ENCODE assay signal across 9 mouse cellular contexts in the genomic region with DNA sequence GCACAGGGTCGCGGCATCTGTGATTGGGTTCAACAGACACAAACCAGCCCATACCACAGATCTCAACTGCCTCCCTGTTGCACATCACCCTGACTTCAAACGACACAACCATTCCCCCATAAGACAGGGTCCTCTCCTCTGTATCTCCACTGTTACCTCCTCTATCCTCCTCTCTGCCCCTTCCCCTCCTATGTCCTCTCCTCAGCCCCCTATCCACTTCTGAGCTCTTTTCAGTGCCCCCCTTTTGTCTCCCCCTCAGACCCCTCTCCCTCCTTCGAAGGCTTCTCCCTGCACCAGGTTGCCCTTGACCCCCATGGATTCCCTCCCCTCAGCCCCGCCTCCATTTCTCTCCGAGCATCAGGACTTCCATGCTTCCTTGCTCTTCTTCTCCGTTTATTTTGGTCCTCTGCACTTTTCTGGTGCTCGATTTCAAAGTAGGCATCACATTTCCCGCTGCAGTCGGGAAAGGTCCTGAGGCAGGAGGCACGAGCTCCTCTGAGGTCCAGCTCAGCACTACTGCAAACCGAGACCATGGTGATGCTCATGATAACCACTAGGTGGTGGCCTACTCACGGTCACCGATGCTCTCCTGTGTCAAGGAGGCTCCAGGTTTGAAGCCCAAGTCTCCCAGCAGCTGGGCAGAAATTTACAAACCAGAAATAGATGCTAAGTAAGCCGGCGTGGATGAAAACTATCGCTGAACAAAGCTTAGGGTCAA. TPM values are rescaled to one million over a fixed set of nuclear protein-coding genes. Genes with fewer than 3 reads are reported as not detected.
A peak's percentile ranks its signal among the peaks of the same experiment; 100 is the strongest.
DNase-seq lines count a peak whose midpoint lies in the region; ATAC-seq and TF ChIP-seq lines count a peak whose summit lies in the region.
"Had no signal": no experiment of that assay in that cellular context is flagged by ENCODE, and none has a peak within 500 bp of the region (broad histone marks: within the 10 kb centered on the region; RNA-seq: fewer than 3 reads in every experiment).

No protein-coding gene starts in this region.

- no peak overlapping the region for H3K27ac ChIP-seq in ES-Bruce4 (ENCODE audit: insufficient read depth, low read length)
- no peak overlapping the region for H3K27ac ChIP-seq in embryonic facial prominence, embryonic 10.5 days (replicated peaks)
- no peak overlapping the region for H3K27ac ChIP-seq in heart, embryonic 15.5 days
- H3K27ac ChIP-seq in kidney, embryonic 16.5 days (ENCODE audit: low read length) = no peak overlapping the region
- H3K27ac ChIP-seq in liver, embryonic 14.5 days = no peak overlapping the region
- no peak overlapping the region for H3K27ac ChIP-seq in neural tube, embryonic 11.5 days (ENCODE audit: low read depth, low read length)
- H3K27ac ChIP-seq: heart, embryonic 13.5 days had no signal

- no peak overlapping the region for H3K4me2 ChIP-seq in heart, embryonic 15.5 days
- H3K4me2 ChIP-seq in kidney, embryonic 16.5 days (replicated peaks; ENCODE audit: low read depth, low read length) = no peak overlapping the region
- H3K4me2 ChIP-seq in liver, embryonic 14.5 days (ENCODE audit: low read depth) = no peak overlapping the region
- no peak overlapping the region for H3K4me2 ChIP-seq in neural tube, embryonic 11.5 days (ENCODE audit: low read depth)
- H3K4me2 ChIP-seq: heart, embryonic 13.5 days had no signal

- H3K9me3 ChIP-seq in ES-Bruce4 (replicated peaks; ENCODE audit: control insufficient read depth, insufficient read depth, low read length, poor library complexity, severe bottlenecking) = no peaks in the 10 kb centered on the region
- no peaks in the 10 kb centered on the region for H3K9me3 ChIP-seq in embryonic facial prominence, embryonic 10.5 days
- no peaks in the 10 kb centered on the region for H3K9me3 ChIP-seq in heart, embryonic 15.5 days (replicated peaks)
- no peaks in the 10 kb centered on the region for H3K9me3 ChIP-seq in kidney, embryonic 16.5 days (ENCODE audit: low read length)
- H3K9me3 ChIP-seq in liver, embryonic 14.5 days (ENCODE audit: control insufficient read depth, low read length) = no peaks in the 10 kb centered on the region
- no peaks in the 10 kb centered on the region for H3K9me3 ChIP-seq in neural tube, embryonic 11.5 days (ENCODE audit: control insufficient read depth, low read length)
- H3K9me3 ChIP-seq: heart, embryonic 13.5 days had no signal

- peak; percentile 31 for DNase-seq in adrenal gland, adult 8-10 months
- DNase-seq in embryonic facial prominence, embryonic 10.5 days (ENCODE audit: low spot score) = peak; percentile 71
- DNase-seq in liver, embryonic 14.5 days (ENCODE audit: low read depth in 3 of 3, low spot score in 3 of 3) = peak; percentile 12 to 32 (median 20)
- peak; percentile 74 for DNase-seq in neural tube, embryonic 11.5 days (ENCODE audit: low spot score)
- DNase-seq in thymus, postnatal 14 days = peak; percentile 33

- WGBS in embryonic facial prominence, embryonic 10.5 days = 16% methylated on average over 17 of the region's 17 CpGs
- 15% methylated on average over 17 of the region's 17 CpGs for WGBS in heart, embryonic 15.5 days
- 15% methylated on average over 17 of the region's 17 CpGs for WGBS in kidney, embryonic 16.5 days
- 13% methylated on average over 17 of the region's 17 CpGs for WGBS in liver, embryonic 14.5 days (ENCODE audit: insufficient replicate concordance)
- WGBS in neural tube, embryonic 11.5 days = 18% methylated on average over 17 of the region's 17 CpGs

- no peaks in the 10 kb centered on the region for H3K27me3 ChIP-seq in ES-Bruce4 (ENCODE audit: control insufficient read depth, insufficient read depth, low read length, poor library complexity, severe bottlenecking)
- H3K27me3 ChIP-seq in embryonic facial prominence, embryonic 10.5 days (replicated peaks; ENCODE audit: low read depth, poor library complexity, severe bottlenecking) = peaks cover 35% of the 10 kb centered on the region
- peaks cover 22% of the 10 kb centered on the region for H3K27me3 ChIP-seq in heart, embryonic 15.5 days
- no peaks in the 10 kb centered on the region; the same call in 1 of the 2 replicates for H3K27me3 ChIP-seq in kidney, embryonic 16.5 days (ENCODE audit: insufficient read depth, low read length)
- H3K27me3 ChIP-seq in liver, embryonic 14.5 days (ENCODE audit: control insufficient read depth, insufficient read depth, low read length) = no peaks in the 10 kb centered on the region; the same call in 1 of the 2 replicates
- no peaks in the 10 kb centered on the region for H3K27me3 ChIP-seq in neural tube, embryonic 11.5 days (ENCODE audit: control insufficient read depth, insufficient read depth, low read length)

- no peaks in the 10 kb centered on the region for H3K36me3 ChIP-seq in ES-Bruce4 (ENCODE audit: control insufficient read depth, insufficient read depth, low read length, poor library complexity, severe bottlenecking)
- no peaks in the 10 kb centered on the region for H3K36me3 ChIP-seq in embryonic facial prominence, embryonic 10.5 days (replicated peaks)
- H3K36me3 ChIP-seq in heart, embryonic 15.5 days = no peaks in the 10 kb centered on the region
- H3K36me3 ChIP-seq in kidney, embryonic 16.5 days (ENCODE audit: insufficient read depth, low read length) = no peaks in the 10 kb centered on the region
- no peaks in the 10 kb centered on the region for H3K36me3 ChIP-seq in liver, embryonic 14.5 days (replicated peaks; ENCODE audit: control insufficient read depth, insufficient read depth, low read depth)
- H3K36me3 ChIP-seq in neural tube, embryonic 11.5 days (ENCODE audit: control insufficient read depth, insufficient read depth, low read length) = no peaks in the 10 kb centered on the region
- H3K36me3 ChIP-seq: heart, embryonic 13.5 days had no signal

- TF ChIP-seq POLR2A in ES-Bruce4 (IDR thresholded peaks at IDR 0.05; ENCODE audit: insufficient read depth, low read length) = no peak

- TF ChIP-seq CTCF in ES-Bruce4 (IDR thresholded peaks at IDR 0.05; ENCODE audit: low read depth, low read length) = peak; percentile 95
- peak; percentile 86 for TF ChIP-seq CTCF in liver, embryonic 14.5 days (IDR thresholded peaks at IDR 0.05; ENCODE audit: low read depth)

- no peak overlapping the region for H3K9ac ChIP-seq in ES-Bruce4 (ENCODE audit: low read depth, poor library complexity, severe bottlenecking)
- H3K9ac ChIP-seq in heart, embryonic 15.5 days = no peak overlapping the region
- no peak overlapping the region for H3K9ac ChIP-seq in kidney, embryonic 16.5 days (replicated peaks; ENCODE audit: low read length)
- no peak overlapping the region for H3K9ac ChIP-seq in liver, embryonic 14.5 days (replicated peaks)
- H3K9ac ChIP-seq in neural tube, embryonic 11.5 days (ENCODE audit: low read length) = no peak overlapping the region
- H3K9ac ChIP-seq: heart, embryonic 13.5 days had no signal

- peak; percentile 64 for ATAC-seq in heart, embryonic 15.5 days (replicated peaks; ENCODE audit: insufficient number of reproducible peaks, insufficient read depth, low FRiP score, low read depth)
- ATAC-seq in kidney, embryonic 16.5 days (ENCODE audit: low FRiP score, low TSS enrichment) = peak; percentile 91; the same call in 1 of the 2 replicates
- no peak for ATAC-seq in liver, embryonic 14.5 days (ENCODE audit: insufficient read depth)
- ATAC-seq in neural tube, embryonic 11.5 days (ENCODE audit: insufficient read depth, low FRiP score, low TSS enrichment) = peak; percentile 88

- TF ChIP-seq EP300 in ES-Bruce4 (IDR thresholded peaks at IDR 0.05; ENCODE audit: insufficient read depth, low read depth, low read length) = no peak
- no peak for TF ChIP-seq EP300 in liver, embryonic 14.5 days (IDR thresholded peaks at IDR 0.05; ENCODE audit: low read depth)

- H3K4me1 ChIP-seq in ES-Bruce4 (ENCODE audit: control insufficient read depth, insufficient read depth, low read length) = no peaks in the 10 kb centered on the region
- H3K4me1 ChIP-seq in embryonic facial prominence, embryonic 10.5 days = 0 out of 2 replicates have a peak, but pooled peaks cover 3% of the 10 kb centered on the region
- H3K4me1 ChIP-seq in heart, embryonic 15.5 days (replicated peaks) = no peaks in the 10 kb centered on the region
- H3K4me1 ChIP-seq in kidney, embryonic 16.5 days (ENCODE audit: insufficient read depth, low read length) = no peaks in the 10 kb centered on the region
- H3K4me1 ChIP-seq in liver, embryonic 14.5 days (replicated peaks; ENCODE audit: control insufficient read depth in 2 of 2, insufficient read depth in 2 of 2, low read length in 1 of 2) = no peaks in the 10 kb centered on the region
- no peaks in the 10 kb centered on the region for H3K4me1 ChIP-seq in neural tube, embryonic 11.5 days (ENCODE audit: control insufficient read depth, insufficient read depth, low read length)
- H3K4me1 ChIP-seq: heart, embryonic 13.5 days had no signal

- no peak overlapping the region for H3K4me3 ChIP-seq in ES-Bruce4 (ENCODE audit: low read depth, low read length)
- no peak overlapping the region for H3K4me3 ChIP-seq in embryonic facial prominence, embryonic 10.5 days
- no peak overlapping the region for H3K4me3 ChIP-seq in heart, embryonic 15.5 days
- H3K4me3 ChIP-seq in kidney, embryonic 16.5 days (ENCODE audit: low read length) = no peak overlapping the region
- H3K4me3 ChIP-seq in liver, embryonic 14.5 days (ENCODE audit: insufficient read depth in 1 of 2, low read depth in 2 of 2, low read length in 2 of 2) = no peak overlapping the region
- no peak overlapping the region for H3K4me3 ChIP-seq in neural tube, embryonic 11.5 days (ENCODE audit: low read depth, low read length)
- H3K4me3 ChIP-seq: heart, embryonic 13.5 days had no signal

RNA-seq across cellular contexts. Expression of a gene that starts 7.9 kb away (rescaled TPM):
- polyA plus RNA-seq in ES-Bruce4 (2011; ENCODE audit: insufficient read depth, insufficient read length, low read depth, missing spikeins) = not detected in 2 replicates
- not detected for total RNA-seq in adrenal gland, adult 8-10 months (2022)
- not detected in 2 replicates for polyA plus RNA-seq in embryonic facial prominence, embryonic 10.5 days (2016; fragmentation: Nextera tagmentation; extraction: Ambion mirVana)
- polyA plus RNA-seq in heart, embryonic 15.5 days (2015; fragmentation: Nextera tagmentation; extraction: Ambion mirVana) = not detected in 2 replicates
- not detected in 2 replicates for polyA plus RNA-seq in kidney, embryonic 16.5 days (2015; fragmentation: Nextera tagmentation; extraction: Ambion mirVana)
- polyA plus RNA-seq in liver, embryonic 14.5 days (2012; rRNA removed) = not detected in 2 replicates
- not detected in 2 replicates for polyA plus RNA-seq in liver, embryonic 14.5 days (2014; fragmentation: Nextera tagmentation; extraction: Ambion mirVana)
- polyA plus RNA-seq in neural tube, embryonic 11.5 days (2014; fragmentation: Nextera tagmentation; extraction: Ambion mirVana) = not detected in 2 replicates
- polyA plus RNA-seq: heart, embryonic 13.5 days had no signal

RNA-seq across cellular contexts. Expression of a gene that starts 18.8 kb away (rescaled TPM):
- polyA plus RNA-seq in ES-Bruce4 (2011; ENCODE audit: insufficient read depth, insufficient read length, low read depth, missing spikeins) = 0.58 and 0.88 TPM in 2 replicates
- under 1 TPM; 0.12 to 0.31 (median 0.17) TPM for total RNA-seq in adrenal gland, adult 8-10 months (2022)
- 0.03 TPM in 1 of 2 replicates, not detected in the other for polyA plus RNA-seq in embryonic facial prominence, embryonic 10.5 days (2016; fragmentation: Nextera tagmentation; extraction: Ambion mirVana)
- polyA plus RNA-seq in heart, embryonic 15.5 days (2015; fragmentation: Nextera tagmentation; extraction: Ambion mirVana) = not detected in 2 replicates
- 0.04 TPM in 2 replicates for polyA plus RNA-seq in kidney, embryonic 16.5 days (2015; fragmentation: Nextera tagmentation; extraction: Ambion mirVana)
- polyA plus RNA-seq in liver, embryonic 14.5 days (2012; rRNA removed) = 0.01 and 0.03 TPM in 2 replicates
- not detected in 2 replicates for polyA plus RNA-seq in liver, embryonic 14.5 days (2014; fragmentation: Nextera tagmentation; extraction: Ambion mirVana)
- 0.08 TPM in 1 of 2 replicates, not detected in the other for polyA plus RNA-seq in neural tube, embryonic 11.5 days (2014; fragmentation: Nextera tagmentation; extraction: Ambion mirVana)
- polyA plus RNA-seq: heart, embryonic 13.5 days had no signal

RNA-seq across cellular contexts. Expression of a gene that starts 40.0 kb away (rescaled TPM):
- polyA plus RNA-seq in ES-Bruce4 (2011; ENCODE audit: insufficient read depth, insufficient read length, low read depth, missing spikeins) = 40.1 and 55.7 TPM in 2 replicates
- total RNA-seq in adrenal gland, adult 8-10 months (2022) = 10 to 100 TPM; 24.2 to 49.8 (median 41.4) TPM
- 76.4 and 77.3 TPM in 2 replicates for polyA plus RNA-seq in embryonic facial prominence, embryonic 10.5 days (2016; fragmentation: Nextera tagmentation; extraction: Ambion mirVana)
- 21.7 and 32.9 TPM in 2 replicates for polyA plus RNA-seq in heart, embryonic 15.5 days (2015; fragmentation: Nextera tagmentation; extraction: Ambion mirVana)
- polyA plus RNA-seq in kidney, embryonic 16.5 days (2015; fragmentation: Nextera tagmentation; extraction: Ambion mirVana) = 56.2 and 60.1 TPM in 2 replicates
- polyA plus RNA-seq in liver, embryonic 14.5 days (2012; rRNA removed) = 16.4 and 19.6 TPM in 2 replicates
- polyA plus RNA-seq in liver, embryonic 14.5 days (2014; fragmentation: Nextera tagmentation; extraction: Ambion mirVana) = 5.2 and 7.6 TPM in 2 replicates
- 50.8 and 58.2 TPM in 2 replicates for polyA plus RNA-seq in neural tube, embryonic 11.5 days (2014; fragmentation: Nextera tagmentation; extraction: Ambion mirVana)

RNA-seq across cellular contexts. Expression of a gene that starts 42.7 kb away (rescaled TPM):
- 4.6 and 4.7 TPM in 2 replicates for polyA plus RNA-seq in ES-Bruce4 (2011; ENCODE audit: insufficient read depth, insufficient read length, low read depth, missing spikeins)
- 10 to 100 TPM in 1 of 4 experiments, 1 to 10 TPM in 3; 3.6 to 11.4 (median 6.0) TPM for total RNA-seq in adrenal gland, adult 8-10 months (2022)
- polyA plus RNA-seq in embryonic facial prominence, embryonic 10.5 days (2016; fragmentation: Nextera tagmentation; extraction: Ambion mirVana) = 20.0 and 21.5 TPM in 2 replicates
- 2.0 and 3.9 TPM in 2 replicates for polyA plus RNA-seq in heart, embryonic 15.5 days (2015; fragmentation: Nextera tagmentation; extraction: Ambion mirVana)
- 5.3 and 9.0 TPM in 2 replicates for polyA plus RNA-seq in kidney, embryonic 16.5 days (2015; fragmentation: Nextera tagmentation; extraction: Ambion mirVana)
- 0.17 TPM in 2 replicates for polyA plus RNA-seq in liver, embryonic 14.5 days (2012; rRNA removed)
- polyA plus RNA-seq in liver, embryonic 14.5 days (2014; fragmentation: Nextera tagmentation; extraction: Ambion mirVana) = 0.05 TPM in 1 of 2 replicates, not detected in the other
- polyA plus RNA-seq in neural tube, embryonic 11.5 days (2014; fragmentation: Nextera tagmentation; extraction: Ambion mirVana) = 17.2 and 23.1 TPM in 2 replicates

RNA-seq across cellular contexts. Expression of a gene that starts 50.5 kb away (rescaled TPM):
- polyA plus RNA-seq in ES-Bruce4 (2011; ENCODE audit: insufficient read depth, insufficient read length, low read depth, missing spikeins) = not detected in 2 replicates
- total RNA-seq in adrenal gland, adult 8-10 months (2022) = not detected
- not detected in 2 replicates for polyA plus RNA-seq in embryonic facial prominence, embryonic 10.5 days (2016; fragmentation: Nextera tagmentation; extraction: Ambion mirVana)
- not detected in 2 replicates for polyA plus RNA-seq in heart, embryonic 15.5 days (2015; fragmentation: Nextera tagmentation; extraction: Ambion mirVana)
- not detected in 2 replicates for polyA plus RNA-seq in kidney, embryonic 16.5 days (2015; fragmentation: Nextera tagmentation; extraction: Ambion mirVana)
- polyA plus RNA-seq in liver, embryonic 14.5 days (2012; rRNA removed) = not detected in 2 replicates
- polyA plus RNA-seq in liver, embryonic 14.5 days (2014; fragmentation: Nextera tagmentation; extraction: Ambion mirVana) = not detected in 2 replicates
- polyA plus RNA-seq in neural tube, embryonic 11.5 days (2014; fragmentation: Nextera tagmentation; extraction: Ambion mirVana) = not detected in 2 replicates
- polyA plus RNA-seq: heart, embryonic 13.5 days had no signal

Comparison
In these comparisons a context has a peak if more than half of its experiments do, and no peak if none do; other contexts are left out.
1. DNase-seq: peak in every context shown above with its lines; median percentile 74 in neural tube, embryonic 11.5 days; 71 in embryonic facial prominence, embryonic 10.5 days; 33 in thymus, postnatal 14 days; 31 in adrenal gland, adult 8-10 months; 20 in liver, embryonic 14.5 days.